Mouse (Mus musculus): ENCODE results near the gene Mycbp. TPM values are rescaled to one million over a fixed set of nuclear protein-coding genes. Genes with fewer than 3 reads are reported as not detected.

The Mycbp gene
- polyA plus RNA-seq, 1 experiment from 2014 or later: 80.1 TPM

- H3K9ac ChIP-seq: no peak overlapping the region
- no peaks in the 10 kb centered on the region for H3K27me3 ChIP-seq
- 87% methylated on average over 4 of the region's 4 CpGs for WGBS
- H3K4me1 ChIP-seq: peaks cover 15% of the 10 kb centered on the region; the same call in 1 of the 2 replicates
- H3K27ac ChIP-seq (replicated peaks): no peak overlapping the region
- H3K4me2 ChIP-seq (replicated peaks): no peak overlapping the region
- ATAC-seq (ENCODE audit: insufficient number of reproducible peaks, low FRiP score, low TSS enrichment, low read depth): no peak
- H3K36me3 ChIP-seq: peaks cover 23% of the 10 kb centered on the region; the same call in 1 of the 2 replicates
- no peak overlapping the region for H3K4me3 ChIP-seq (replicated peaks)
- H3K9me3 ChIP-seq (replicated peaks): no peaks in the 10 kb centered on the region
Measured at GRCm38 (mm10) chr4:123911503-123911902, 6.9 kb downstream of the Mycbp start.

- ATAC-seq (ENCODE audit: insufficient number of reproducible peaks, low FRiP score, low TSS enrichment, low read depth): no peak
- 70% methylated on average over 2 of the region's 2 CpGs for WGBS
Measured at GRCm38 (mm10) chr4:123912431-123912830, 7.8 kb downstream of the Mycbp start.

GRCm38 (mm10) chr4:123916748-123917547, 12.3 kb downstream of the Mycbp start, which contains the start of gene Rragc:
Gene Rragc (plus strand): TSS chr4:123917446.
- Histone ChIP-seq H3K9me3 (replicated peaks) (no peaks in the 10 kb centered on the region), H3K9ac (peak within 1 kb of the TSS; percentile 92), H3K4me1 (peaks cover 22% of the 10 kb centered on the region), H3K4me2 (replicated peaks) (peak within 1 kb of the TSS; percentile 79), H3K27me3 (no peaks in the 10 kb centered on the region), H3K36me3 (peaks cover 30% of the 10 kb centered on the region), H3K27ac (replicated peaks) (peak within 1 kb of the TSS; percentile 84), H3K4me3 (replicated peaks) (peak within 1 kb of the TSS; percentile 99)
- WGBS: under 1% methylated on average over 49 of the region's 49 CpGs
- ATAC-seq (ENCODE audit: insufficient number of reproducible peaks, low FRiP score, low TSS enrichment, low read depth): peak; percentile 99

More at GRCm38 (mm10) chr4:123912431-123912830, 7.8 kb downstream of the Mycbp start:
- no peaks in the 10 kb centered on the region for H3K27me3 ChIP-seq
- no peaks in the 10 kb centered on the region for H3K9me3 ChIP-seq (replicated peaks)
- no peak overlapping the region for H3K4me2 ChIP-seq (replicated peaks)
- H3K27ac ChIP-seq (replicated peaks): no peak overlapping the region
- no peak overlapping the region for H3K4me3 ChIP-seq (replicated peaks)
- no peak overlapping the region for H3K9ac ChIP-seq
- H3K4me1 ChIP-seq: peaks cover 13% of the 10 kb centered on the region; the same call in 1 of the 2 replicates
- H3K36me3 ChIP-seq: peaks cover 23% of the 10 kb centered on the region; the same call in 1 of the 2 replicates

- Histone ChIP-seq H3K27ac (replicated peaks) (peak within 1 kb of the TSS; percentile 84), H3K4me3 (replicated peaks) (peak within 1 kb of the TSS; percentile 99), H3K36me3 (peaks cover 28% of the 10 kb centered on the region), H3K4me1 (peaks cover 20% of the 10 kb centered on the region), H3K27me3 (no peaks in the 10 kb centered on the region), H3K9ac (peak within 1 kb of the TSS; percentile 92), H3K4me2 (replicated peaks) (peak within 1 kb of the TSS; percentile 79), H3K9me3 (replicated peaks) (no peaks in the 10 kb centered on the region)
- peak; percentile 44 for ATAC-seq (ENCODE audit: insufficient number of reproducible peaks, low FRiP score, low TSS enrichment, low read depth)
- under 1% methylated on average over 57 of the region's 63 CpGs for WGBS
Measured at GRCm38 (mm10) chr4:123917548-123918140, 13.0 kb downstream of the Mycbp start, which contains the start of gene 4930535I16Rik. Gene 4930535I16Rik (minus strand): TSS chr4:123918022.

GRCm38 (mm10) chr4:123918851-123919250, 14.2 kb downstream of the Mycbp start:
- H3K4me1 ChIP-seq: peaks cover 17% of the 10 kb centered on the region
- peak overlapping the region; percentile 79 for H3K4me2 ChIP-seq (replicated peaks)
- H3K9me3 ChIP-seq (replicated peaks): no peaks in the 10 kb centered on the region
- H3K27me3 ChIP-seq: no peaks in the 10 kb centered on the region
- no peak overlapping the region for H3K9ac ChIP-seq
- peak overlapping the region; percentile 99; the same call in 1 of the 2 replicates for H3K4me3 ChIP-seq (replicated peaks)
- peaks cover 30% of the 10 kb centered on the region for H3K36me3 ChIP-seq
- WGBS: 72% methylated on average over 2 of the region's 2 CpGs
- no peak for ATAC-seq (ENCODE audit: insufficient number of reproducible peaks, low FRiP score, low TSS enrichment, low read depth)
- no peak overlapping the region for H3K27ac ChIP-seq (replicated peaks)

DNA sequence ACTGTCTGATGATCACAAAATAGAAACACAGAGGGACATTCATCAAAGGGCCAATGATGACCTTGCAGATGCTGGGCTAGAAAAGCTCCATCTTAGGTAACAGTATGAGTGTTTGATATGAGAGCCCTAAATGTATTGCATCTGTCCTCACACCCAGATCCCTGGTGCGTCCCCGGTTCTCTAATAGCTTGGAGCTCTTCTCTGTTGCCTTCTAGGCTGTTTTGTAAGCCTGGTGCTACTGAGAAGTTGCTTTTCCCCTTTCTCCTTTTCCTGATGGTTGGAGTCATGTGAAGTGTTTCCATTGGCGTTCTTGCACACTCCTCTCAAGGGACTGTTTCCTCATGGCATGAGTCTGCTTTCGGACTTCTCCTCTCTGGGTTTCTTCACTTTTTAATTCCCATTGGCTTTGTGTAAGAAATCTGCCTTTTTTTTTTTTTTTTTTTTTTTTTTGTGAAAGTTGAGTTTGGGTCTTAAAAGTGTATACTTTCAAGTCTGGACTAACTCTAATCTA, 16.5 kb downstream of the Mycbp start:
- 93% methylated on average over 4 of the region's 4 CpGs for WGBS
- Histone ChIP-seq H3K4me3 (replicated peaks) (no peak overlapping the region), H3K4me2 (replicated peaks) (no peak overlapping the region), H3K27me3 (no peaks in the 10 kb centered on the region), H3K4me1 (peaks cover 14% of the 10 kb centered on the region), H3K27ac (replicated peaks) (no peak overlapping the region), H3K9ac (no peak overlapping the region), H3K9me3 (replicated peaks) (no peaks in the 10 kb centered on the region), H3K36me3 (peaks cover 45% of the 10 kb centered on the region)
- no peak for ATAC-seq (ENCODE audit: insufficient number of reproducible peaks, low FRiP score, low TSS enrichment, low read depth)

GRCm38 (mm10) chr4:123927961-123928360, 23.3 kb downstream of the Mycbp start:
- H3K27ac ChIP-seq (replicated peaks): no peak overlapping the region
- H3K4me1 ChIP-seq: no peaks in the 10 kb centered on the region
- no peak for ATAC-seq (ENCODE audit: insufficient number of reproducible peaks, low FRiP score, low TSS enrichment, low read depth)
- no peak overlapping the region for H3K4me3 ChIP-seq (replicated peaks)
- H3K9ac ChIP-seq: no peak overlapping the region
- H3K9me3 ChIP-seq (replicated peaks): no peaks in the 10 kb centered on the region
- H3K4me2 ChIP-seq (replicated peaks): no peak overlapping the region
- H3K36me3 ChIP-seq: peaks cover 78% of the 10 kb centered on the region
- H3K27me3 ChIP-seq: no peaks in the 10 kb centered on the region

GRCm38 (mm10) chr4:123929994-123930393, 25.4 kb downstream of the Mycbp start:
- Histone ChIP-seq H3K36me3 (peaks cover 81% of the 10 kb centered on the region), H3K27ac (replicated peaks) (no peak overlapping the region), H3K9me3 (replicated peaks) (no peaks in the 10 kb centered on the region), H3K27me3 (no peaks in the 10 kb centered on the region), H3K9ac (no peak overlapping the region), H3K4me2 (replicated peaks) (no peak overlapping the region), H3K4me3 (replicated peaks) (no peak overlapping the region), H3K4me1 (no peaks in the 10 kb centered on the region)
- WGBS: 93% methylated on average over 4 of the region's 4 CpGs
- no peak for ATAC-seq (ENCODE audit: insufficient number of reproducible peaks, low FRiP score, low TSS enrichment, low read depth)

GRCm38 (mm10) chr4:123934306-123934705, 29.7 kb downstream of the Mycbp start:
- Histone ChIP-seq H3K4me1 (no peaks in the 10 kb centered on the region), H3K9ac (no peak overlapping the region), H3K9me3 (replicated peaks) (no peaks in the 10 kb centered on the region), H3K27me3 (no peaks in the 10 kb centered on the region), H3K4me3 (replicated peaks) (no peak overlapping the region), H3K36me3 (peaks cover 68% of the 10 kb centered on the region), H3K27ac (replicated peaks) (no peak overlapping the region), H3K4me2 (replicated peaks) (no peak overlapping the region)
- 83% methylated on average over 4 of the region's 4 CpGs for WGBS
- no peak for ATAC-seq (ENCODE audit: insufficient number of reproducible peaks, low FRiP score, low TSS enrichment, low read depth)

- H3K36me3 ChIP-seq: peaks cover 53% of the 10 kb centered on the region
- H3K4me3 ChIP-seq (replicated peaks): no peak overlapping the region
- no peaks in the 10 kb centered on the region for H3K9me3 ChIP-seq (replicated peaks)
- 85% methylated on average over 7 of the region's 7 CpGs for WGBS
- H3K27ac ChIP-seq (replicated peaks): no peak overlapping the region
- H3K4me2 ChIP-seq (replicated peaks): no peak overlapping the region
- ATAC-seq (ENCODE audit: insufficient number of reproducible peaks, low FRiP score, low TSS enrichment, low read depth): no peak
- no peaks in the 10 kb centered on the region for H3K27me3 ChIP-seq
- H3K4me1 ChIP-seq: no peaks in the 10 kb centered on the region
- no peak overlapping the region for H3K9ac ChIP-seq
Measured at GRCm38 (mm10) chr4:123936059-123936458, 31.4 kb downstream of the Mycbp start.

DNA sequence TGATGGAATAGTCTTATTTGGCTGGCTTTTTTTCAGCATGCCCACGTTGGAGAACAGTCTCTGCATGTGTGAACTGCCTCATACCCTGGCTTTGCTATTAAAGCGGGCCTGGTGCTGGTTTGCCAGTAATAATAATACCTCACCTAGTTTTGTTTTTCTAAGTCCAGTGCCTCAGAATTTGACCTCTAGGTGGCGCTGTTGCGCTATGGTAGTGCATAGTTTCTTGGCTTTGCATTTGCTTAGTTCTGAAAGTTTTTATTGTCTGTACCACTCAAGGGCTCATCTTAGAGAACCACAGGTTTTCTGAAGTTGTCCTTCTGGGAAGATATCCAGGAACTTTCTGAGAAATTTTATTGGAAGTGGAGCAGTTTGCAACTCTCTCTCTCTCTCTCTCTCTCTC, 35.2 kb downstream of the Mycbp start:
- Histone ChIP-seq H3K4me1 (no peaks in the 10 kb centered on the region), H3K36me3 (peaks cover 24% of the 10 kb centered on the region), H3K9me3 (replicated peaks) (no peaks in the 10 kb centered on the region), H3K27ac (replicated peaks) (no peak overlapping the region), H3K9ac (no peak overlapping the region), H3K4me2 (replicated peaks) (no peak overlapping the region), H3K4me3 (replicated peaks) (no peak overlapping the region), H3K27me3 (no peaks in the 10 kb centered on the region)
- 9% methylated on average over 4 of the region's 4 CpGs for WGBS
- ATAC-seq (ENCODE audit: insufficient number of reproducible peaks, low FRiP score, low TSS enrichment, low read depth): no peak

All from embryonic facial prominence, embryonic 15.5 days (tissue).